Mouse (Mus musculus) embryonic facial prominence, embryonic 11.5 days (tissue): ENCODE measurements around the gene Lrrc26. TPM values are rescaled to one million over a fixed set of nuclear protein-coding genes. Genes with fewer than 3 reads are reported as not detected.
A peak's percentile ranks its signal among the peaks of the same experiment; 100 is the strongest.

Experiments used
- ATAC-seq: fragments of 200-750 bp; cut with Nextera tagmentation; replicated peaks from 2 replicates; pipeline ENCODE4 v1.8.0; 2017; ENCODE audit warnings: low read depth; ENCODE audit not compliant: insufficient number of reproducible peaks, low FRiP score, low TSS enrichment
- DNase-seq: peaks from one replicate; pipeline ENCODE4 v3.0.0-alpha.2; 2015; ENCODE audit warnings: low spot score
- H3K27ac ChIP-seq: fragments of 300-500 bp; sonication (generic); replicated peaks from 2 replicates; pipeline ENCODE4 v1.5.1; 2014; ENCODE audit warnings: mild to moderate bottlenecking, low read depth, low read length, control low read depth
- H3K27me3 ChIP-seq: fragments of 300-500 bp; sonication (generic); 2 replicates; pipeline ENCODE4 v1.6.1; 2014; ENCODE audit warnings: mild to moderate bottlenecking, low read length, moderate library complexity, mixed read lengths; ENCODE audit not compliant: control insufficient read depth, insufficient read depth
- H3K36me3 ChIP-seq: fragments of 300-500 bp; sonication (generic); replicated peaks from 2 replicates; pipeline ENCODE4 v1.6.1; 2014; ENCODE audit warnings: low read depth, mild to moderate bottlenecking, low read length, moderate library complexity, mixed read lengths; ENCODE audit not compliant: control insufficient read depth, insufficient read depth
- H3K4me1 ChIP-seq: fragments of 300-500 bp; sonication (generic); 2 replicates; pipeline ENCODE4 v1.6.1; 2014; ENCODE audit warnings: low read length, mixed read lengths; ENCODE audit not compliant: control insufficient read depth, insufficient read depth
- H3K4me2 ChIP-seq: fragments of 300-500 bp; sonication (generic); 2 replicates; pipeline ENCODE4 v1.6.1; 2014; ENCODE audit warnings: low read depth, mild to moderate bottlenecking, control low read depth, low read length, moderate library complexity
- H3K4me3 ChIP-seq: fragments of 300-500 bp; sonication (generic); 2 replicates; pipeline ENCODE4 v1.5.1; 2014; ENCODE audit warnings: low read depth, low read length, control low read depth
- H3K9ac ChIP-seq: fragments of 300-500 bp; sonication (generic); replicated peaks from 2 replicates; pipeline ENCODE4 v1.6.1; 2014; ENCODE audit warnings: mild to moderate bottlenecking, control low read depth, low read length
- H3K9me3 ChIP-seq: fragments of 300-500 bp; sonication (generic); replicated peaks from 2 replicates; pipeline ENCODE4 v1.6.1; 2016; ENCODE audit warnings: mild to moderate bottlenecking, low read length, inconsistent platforms, mixed read lengths; ENCODE audit not compliant: control insufficient read depth
- WGBS: fragments of 180-500 bp; shearing (Covaris S2); extraction: QIAGEN DNeasy Blood & Tissue Kit; methylation state at CpG from one replicate; pipeline ENCODE4 v1.1.7; 2014; 5-methylcytosine and 5-hydroxymethylcytosine counted together
- polyA plus RNA-seq: library from polyadenylated mRNA; unstranded; fragments of >200 nt; fragmentation: Nextera tagmentation; extraction: Ambion mirVana; gene quantifications from 2 replicates; pipeline ENCODE4 v1.2.1, GENCODE M21; 2014

Lrrc26 gene
- polyA plus RNA-seq, 1 experiment from 2014 or later: not detected

DNA sequence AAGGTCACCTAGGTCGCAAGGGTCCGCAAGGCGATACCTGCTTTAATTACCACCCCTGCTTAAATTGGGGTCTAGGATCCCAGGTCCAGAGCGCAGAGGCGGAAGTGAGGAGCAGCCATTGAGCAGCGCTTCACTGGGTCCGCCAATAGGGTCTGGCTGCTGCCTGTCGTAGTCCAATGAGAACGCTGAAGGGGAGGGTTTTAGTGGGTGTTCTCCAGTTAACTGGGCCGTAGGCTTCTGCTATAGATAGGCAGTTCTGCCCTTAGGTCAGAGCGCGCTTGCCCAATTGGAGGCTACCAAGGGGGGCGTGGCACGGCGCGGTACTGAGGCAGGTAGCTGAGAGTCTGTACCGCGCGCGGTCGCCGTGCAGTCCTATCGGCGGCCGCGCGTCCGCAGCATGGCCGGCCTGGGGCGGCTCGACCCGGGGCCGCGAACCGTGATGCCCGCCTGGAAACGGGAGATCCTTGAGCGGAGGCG lies 27.4 kb upstream of the Lrrc26 start, which contains the start of gene Tprn:
Gene Tprn, plus strand, starts transcription at position 328 of the 477 bp plus-strand sequence.
- no peaks in the 10 kb centered on the region for H3K9me3 ChIP-seq
- no peak within 1 kb of the TSS for H3K27ac ChIP-seq
- peak; percentile 99 for ATAC-seq
- H3K36me3 ChIP-seq: no peaks in the 10 kb centered on the region
- peak; percentile 97 for DNase-seq
- peak within 1 kb of the TSS; percentile 66 for H3K4me3 ChIP-seq
- peaks cover 9% of the 10 kb centered on the region for H3K4me1 ChIP-seq
- WGBS: 0% methylated on average over 39 of the region's 39 CpGs
- H3K9ac ChIP-seq: peak within 1 kb of the TSS; percentile 66
- peaks cover 12% of the 10 kb centered on the region for H3K27me3 ChIP-seq
- H3K4me2 ChIP-seq: peak within 1 kb of the TSS; percentile 93

DNA sequence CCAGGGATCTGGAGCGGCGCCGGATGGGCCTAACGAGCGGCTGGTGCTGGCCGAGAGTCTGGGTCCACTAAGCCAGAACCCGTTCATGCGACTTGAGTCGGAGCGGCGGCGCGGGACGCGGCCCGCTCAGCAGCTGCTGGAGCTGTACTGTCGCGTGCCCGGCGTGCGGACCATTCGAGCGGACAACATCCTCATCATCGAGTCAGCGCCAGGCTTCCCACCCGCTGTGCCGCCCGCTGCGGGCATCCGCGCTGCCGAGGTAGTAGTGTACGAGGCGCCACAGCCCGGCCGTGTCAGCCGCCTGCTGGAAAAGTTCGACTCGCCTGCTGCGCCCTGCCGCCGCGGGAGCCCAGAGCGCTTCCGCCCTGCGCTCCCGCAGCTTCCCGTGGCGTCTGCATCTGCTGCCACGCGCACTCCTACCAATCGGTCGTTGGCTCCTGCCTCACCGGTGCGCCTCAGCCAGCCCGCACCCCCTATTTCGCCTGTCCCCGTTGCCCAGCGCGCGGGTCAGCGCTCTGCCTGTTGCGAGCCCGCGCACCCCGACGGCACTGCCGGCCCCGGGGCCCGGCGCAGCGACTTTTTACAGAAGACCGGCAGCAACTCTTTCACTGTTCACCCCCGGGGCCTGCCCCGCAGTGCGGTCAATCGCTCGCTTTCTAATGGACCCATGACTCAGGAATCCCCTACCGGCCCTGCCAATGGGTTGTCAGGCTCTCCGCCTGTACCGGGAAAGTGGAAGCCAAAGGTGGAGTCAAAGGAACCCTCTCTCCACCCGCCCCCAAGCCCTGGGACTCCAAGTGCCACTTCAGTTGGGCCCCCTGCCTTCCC lies 26.7 kb upstream of the Lrrc26 start:
- Histone ChIP-seq H3K36me3 (no peaks in the 10 kb centered on the region), H3K27ac (no peak overlapping the region), H3K9me3 (no peaks in the 10 kb centered on the region), H3K4me1 (peaks cover 9% of the 10 kb centered on the region), H3K4me2 (peak overlapping the region; percentile 93), H3K9ac (peak overlapping the region; percentile 66), H3K4me3 (peak overlapping the region; percentile 66), H3K27me3 (peaks cover 12% of the 10 kb centered on the region)
- ATAC-seq (peak; percentile 3; the same call in 1 of the 2 replicates), DNase-seq (peak; percentile 35)
- WGBS: under 1% methylated on average over 76 of the region's 82 CpGs

DNA sequence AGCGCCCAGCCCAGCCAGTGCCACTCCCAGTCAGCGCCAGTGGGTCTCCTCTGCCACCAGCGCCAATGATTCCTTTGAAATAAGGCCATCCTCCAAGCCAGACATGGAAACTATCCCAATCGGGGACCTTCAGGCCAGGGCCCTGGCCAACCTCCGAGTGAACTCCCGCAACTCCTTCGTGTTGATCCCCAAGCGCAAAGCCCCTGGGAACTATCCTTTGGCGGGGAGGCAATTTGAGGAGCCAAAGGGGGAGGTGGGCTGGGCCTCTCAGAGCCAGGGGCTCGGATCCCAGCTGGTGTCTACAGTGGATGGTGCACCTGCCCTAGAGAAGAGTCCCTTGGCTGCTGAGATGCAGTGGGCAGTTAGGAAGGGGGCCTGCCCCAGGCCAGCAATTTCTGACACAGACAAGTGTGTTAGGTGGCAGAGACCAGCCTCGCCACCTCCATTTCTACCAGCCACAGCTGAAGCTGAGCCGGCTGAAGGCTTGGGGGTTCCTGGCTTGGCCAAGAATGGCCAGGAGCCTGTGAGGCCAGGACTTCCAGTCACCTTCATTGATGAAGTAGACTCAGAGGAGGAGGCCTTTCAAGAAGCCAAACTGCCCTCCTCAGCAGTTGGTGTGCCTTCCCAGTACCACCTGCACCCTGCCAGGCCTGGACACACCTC lies 26.0 kb upstream of the Lrrc26 start:
- Histone ChIP-seq H3K9ac (peak overlapping the region; percentile 7; the same call in 1 of the 2 replicates), H3K4me1 (peaks cover 9% of the 10 kb centered on the region), H3K27ac (no peak overlapping the region), H3K36me3 (no peaks in the 10 kb centered on the region), H3K4me2 (peak overlapping the region; percentile 93), H3K27me3 (peaks cover 12% of the 10 kb centered on the region), H3K9me3 (no peaks in the 10 kb centered on the region), H3K4me3 (peak overlapping the region; percentile 66)
- no peak for DNase-seq
- WGBS: 19% methylated on average over 12 of the region's 12 CpGs
- ATAC-seq: no peak

DNA sequence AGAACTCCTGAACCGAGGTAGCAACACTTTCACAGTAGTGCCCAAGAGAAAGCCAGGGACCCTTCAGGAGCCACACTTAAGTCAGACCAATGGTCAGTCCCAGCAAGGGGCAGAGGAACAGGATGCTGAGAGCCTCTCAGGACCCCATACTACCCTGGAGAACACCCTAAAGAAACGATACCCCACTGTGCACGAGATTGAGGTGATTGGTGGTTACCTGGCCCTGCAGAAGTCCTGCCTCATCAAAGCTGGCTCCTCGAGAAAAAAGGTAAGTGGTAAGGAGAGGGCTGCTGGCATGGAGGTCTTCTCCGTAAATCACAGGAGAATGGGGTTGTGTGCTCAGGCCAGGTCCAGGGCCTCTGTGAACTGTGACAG lies 25.4 kb upstream of the Lrrc26 start:
- Histone ChIP-seq H3K4me1 (peaks cover 9% of the 10 kb centered on the region), H3K9ac (no peak overlapping the region)

DNA sequence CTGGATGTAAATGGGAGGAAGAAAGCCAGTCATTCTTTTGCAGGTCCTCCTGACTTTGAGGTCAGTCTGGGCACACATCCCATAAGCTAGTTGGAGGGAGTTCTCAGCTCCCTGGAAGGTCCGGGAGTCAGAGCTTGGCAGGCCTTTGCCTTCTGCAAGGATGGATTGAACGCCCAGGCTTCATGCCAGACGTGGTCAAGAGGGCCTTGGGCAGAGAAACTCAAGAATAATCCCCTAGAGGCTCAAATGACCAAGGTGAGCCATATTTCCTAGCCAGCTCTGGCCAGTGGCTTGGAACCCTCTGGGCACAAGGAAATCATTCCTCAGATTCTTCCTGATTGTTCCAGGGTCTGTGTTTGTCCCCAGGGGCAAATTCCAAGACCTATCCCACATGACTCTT lies 24.9 kb upstream of the Lrrc26 start:
- Histone ChIP-seq H3K27ac (no peak overlapping the region), H3K9me3 (no peaks in the 10 kb centered on the region), H3K4me1 (peaks cover 9% of the 10 kb centered on the region), H3K36me3 (no peaks in the 10 kb centered on the region), H3K9ac (no peak overlapping the region), H3K4me3 (no peak overlapping the region), H3K27me3 (peaks cover 12% of the 10 kb centered on the region), H3K4me2 (peak overlapping the region; percentile 7; the same call in 1 of the 2 replicates)
- 72% methylated on average over 3 of the region's 3 CpGs for whole genome bisulfite sequencing
- no peak for ATAC-seq
- no peak for DNase-seq

More for the DNA sequence above, 25.4 kb upstream of the Lrrc26 start:
- H3K27me3 ChIP-seq: peaks cover 12% of the 10 kb centered on the region
- no peak overlapping the region for H3K27ac ChIP-seq
- H3K4me2 ChIP-seq: peak overlapping the region; percentile 7; the same call in 1 of the 2 replicates
- H3K4me3 ChIP-seq: no peak overlapping the region
- H3K36me3 ChIP-seq: no peaks in the 10 kb centered on the region
- 80% methylated on average over 5 of the region's 5 CpGs for WGBS
- H3K9me3 ChIP-seq: no peaks in the 10 kb centered on the region
- ATAC-seq (no peak), DNase-seq (no peak)

DNA sequence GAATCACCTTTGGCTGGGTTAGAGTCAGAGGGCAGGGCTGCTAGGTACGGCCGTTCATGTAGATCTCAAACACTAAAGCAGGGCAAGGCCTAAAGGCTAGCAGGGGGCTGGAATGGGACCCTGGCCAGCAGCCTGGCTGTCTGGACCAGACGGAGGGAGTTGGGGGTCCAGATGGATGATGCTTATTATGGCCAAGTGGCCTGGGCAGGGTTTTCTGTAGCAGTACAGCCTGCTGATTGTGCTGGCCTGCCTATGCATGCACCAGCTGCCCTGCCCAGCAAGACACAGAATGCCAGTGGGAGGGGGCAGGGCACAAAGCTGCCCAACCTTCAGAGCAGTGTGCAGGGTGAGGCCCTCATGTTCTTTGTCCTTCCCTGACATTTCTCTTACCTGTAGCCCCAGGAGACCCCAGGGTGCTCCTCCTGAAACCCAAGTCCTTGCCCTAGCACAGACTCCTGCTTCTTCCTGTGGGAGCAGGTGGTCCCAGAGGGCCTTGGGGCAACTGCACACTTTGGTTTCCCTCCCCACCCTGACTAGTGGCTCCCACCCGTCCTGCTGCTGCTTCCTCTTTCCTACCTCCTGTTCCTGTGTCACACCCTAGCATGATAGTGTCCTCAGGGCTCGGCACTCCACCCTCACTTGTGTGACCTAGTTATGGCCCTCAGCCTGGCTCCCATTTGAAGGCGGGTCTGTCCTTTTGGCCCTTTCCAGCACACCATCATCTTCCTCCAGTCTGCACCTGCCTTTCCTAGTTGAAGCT lies 23.6 kb upstream of the Lrrc26 start:
- H3K36me3 ChIP-seq: no peaks in the 10 kb centered on the region; the same call in 1 of the 2 replicates
- no peak overlapping the region for H3K27ac ChIP-seq
- 64% methylated on average over 6 of the region's 6 CpGs for WGBS
- ATAC-seq (no peak), DNase-seq (no peak)
- H3K4me1 ChIP-seq: peaks cover 9% of the 10 kb centered on the region
- H3K9me3 ChIP-seq: no peaks in the 10 kb centered on the region
- H3K27me3 ChIP-seq: peaks cover 12% of the 10 kb centered on the region
- H3K4me3 ChIP-seq: no peak overlapping the region
- H3K4me2 ChIP-seq: no peak overlapping the region
- H3K9ac ChIP-seq: no peak overlapping the region

DNA sequence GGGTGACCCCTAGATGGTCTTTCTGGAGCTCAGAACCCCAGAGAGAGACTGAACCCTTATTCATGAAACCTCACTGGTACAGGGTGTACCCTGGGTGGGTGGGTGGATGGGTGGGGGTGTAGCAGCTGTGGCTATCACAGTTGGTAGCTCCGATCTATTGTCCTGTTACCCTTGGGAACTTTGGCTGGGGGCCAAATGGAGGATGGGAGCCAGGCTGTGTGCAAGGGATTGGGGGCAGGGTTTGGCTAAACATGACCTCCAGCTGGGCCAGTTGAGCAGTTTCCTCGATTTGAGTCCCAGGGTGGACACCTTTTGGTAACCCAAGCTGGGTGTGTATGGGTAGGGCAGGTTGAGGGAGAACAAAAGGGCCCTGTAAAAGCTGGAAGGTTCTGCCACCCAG lies 23.0 kb upstream of the Lrrc26 start:
- no peak for ATAC-seq
- no peak for DNase-seq
- Histone ChIP-seq H3K27me3 (peaks cover 12% of the 10 kb centered on the region), H3K4me1 (peaks cover 9% of the 10 kb centered on the region), H3K4me3 (no peak overlapping the region), H3K4me2 (no peak overlapping the region), H3K9me3 (no peaks in the 10 kb centered on the region), H3K36me3 (no peaks in the 10 kb centered on the region; the same call in 1 of the 2 replicates), H3K9ac (no peak overlapping the region), H3K27ac (no peak overlapping the region)
- 58% methylated on average over 2 of the region's 2 CpGs for WGBS
